Mouse (Mus musculus) spleen, adult 2 months (tissue): ENCODE results near the gene Fgd5.

ENCODE experiments used
- CTCF ChIP-seq: fragments of 200-500 bp; IDR thresholded peaks from 2 replicates; pipeline ENCODE4 v1.5.1; 2011; ENCODE audit warnings: mild to moderate bottlenecking, inconsistent platforms; ENCODE audit not compliant: insufficient read depth, insufficient read length, insufficient replicate concordance; ENCODE audit errors: extremely low read depth
- POLR2A ChIP-seq: fragments of 200-500 bp; IDR thresholded peaks from 2 replicates; pipeline ENCODE4 v1.6.1; 2011; ENCODE audit warnings: low read depth, low read length, inconsistent platforms

DNA sequence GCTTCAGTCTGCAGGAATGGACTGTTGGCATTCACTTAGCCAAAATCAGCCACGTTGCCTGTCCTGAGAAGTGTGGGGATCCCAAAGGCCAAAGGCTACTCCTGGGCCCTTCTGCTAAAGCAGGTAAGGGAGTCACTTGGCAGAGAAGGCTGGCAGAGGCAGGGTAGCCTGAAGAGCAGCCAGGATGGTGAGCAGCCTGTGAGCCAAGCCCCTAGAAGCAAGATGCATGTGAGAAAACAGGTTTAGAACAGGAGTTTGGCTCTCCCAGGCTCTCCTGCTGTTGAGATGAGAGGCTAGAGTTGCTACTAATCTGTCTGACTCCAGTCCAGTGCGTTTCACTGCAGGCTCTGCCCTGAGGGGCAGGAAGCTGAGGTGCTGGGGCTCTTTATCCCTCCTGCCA, 25.0 kb downstream of the Fgd5 start:
- TF ChIP-seq CTCF (no peak), POLR2A (no peak)
